Mouse (Mus musculus): ENCODE data around the gene Lamb3.

GRCm38 (mm10) chr1:193242238-193242637 is 34.7 kb downstream of the Lamb3 start:
- TF ChIP-seq POLR2A (IDR thresholded peaks at IDR 0.05; ENCODE audit: low read depth, low read length), result no peak
- TF ChIP-seq CTCF (IDR thresholded peaks at IDR 0.05; ENCODE audit: extremely low read depth, insufficient read depth, insufficient read length, insufficient replicate concordance), result no peak

All from spleen, adult 2 months (tissue).